Mouse (Mus musculus): Measurements from ENCODE around the gene Snrnp70. TPM values are rescaled to one million over a fixed set of nuclear protein-coding genes. Genes with fewer than 3 reads are reported as not detected.

Snrnp70 gene
- total and polyA plus RNA-seq, 2 experiments: 43.3 to 101 TPM

DNA sequence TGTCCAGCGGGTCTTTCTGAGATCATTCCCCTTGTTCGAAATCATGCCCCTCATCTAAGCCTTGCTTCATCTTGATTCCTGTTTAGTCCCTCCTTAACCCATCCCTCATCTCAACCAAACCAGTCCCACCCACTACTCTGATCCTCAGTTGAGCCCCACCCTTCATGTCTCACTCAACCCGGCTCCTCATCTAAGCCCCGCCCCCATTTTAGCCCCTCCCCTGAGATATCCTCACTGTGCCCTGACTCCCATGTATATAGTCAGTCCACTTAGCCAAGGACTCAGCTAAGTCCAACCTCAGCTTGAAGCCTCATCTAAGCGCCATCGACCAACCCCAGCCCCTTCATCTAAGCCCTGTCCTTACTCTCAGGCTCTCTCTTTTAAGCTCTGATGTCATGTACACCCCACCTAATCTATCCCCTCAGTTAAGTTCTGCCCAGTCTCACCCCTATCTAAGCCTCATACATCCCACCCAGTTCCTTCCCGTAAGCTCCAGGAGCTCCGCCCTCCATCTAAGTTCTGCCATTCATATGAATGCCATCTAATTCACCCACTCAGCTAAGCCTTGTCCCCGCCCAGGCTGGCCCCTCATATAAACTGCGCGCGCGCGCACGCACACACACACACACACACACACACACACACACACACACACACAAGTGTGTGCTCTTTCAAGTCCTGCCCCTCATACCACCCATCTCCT is 40.1 kb downstream of the Snrnp70 start:
- no peak for TF ChIP-seq POLR2A (IDR thresholded peaks at IDR 0.05; ENCODE audit: extremely low read depth, insufficient read depth, low read length)
- Histone ChIP-seq H3K4me1 (ENCODE audit: control insufficient read depth, insufficient read depth, low read length) (no peaks in the 10 kb centered on the region), H3K79me2 (ENCODE audit: control insufficient read depth, insufficient read depth, low read length) (no peaks in the 10 kb centered on the region), H3K27me3 (ENCODE audit: control insufficient read depth, insufficient read depth, low read length) (no peaks in the 10 kb centered on the region), H3K4me3 (ENCODE audit: insufficient read depth, low read depth, low read length) (no peak overlapping the region), H3K27ac (replicated peaks; ENCODE audit: insufficient read depth, low read depth, low read length) (no peak overlapping the region), H3K36me3 (ENCODE audit: control insufficient read depth, insufficient read depth, low read length) (no peaks in the 10 kb centered on the region), H3K9ac (ENCODE audit: low read depth, low read length) (no peak overlapping the region)
- WGBS: 64% methylated on average over 15 of the region's 15 CpGs
- no peak for DNase-seq (ENCODE audit: extremely low read depth, low read depth, low spot score)

DNA sequence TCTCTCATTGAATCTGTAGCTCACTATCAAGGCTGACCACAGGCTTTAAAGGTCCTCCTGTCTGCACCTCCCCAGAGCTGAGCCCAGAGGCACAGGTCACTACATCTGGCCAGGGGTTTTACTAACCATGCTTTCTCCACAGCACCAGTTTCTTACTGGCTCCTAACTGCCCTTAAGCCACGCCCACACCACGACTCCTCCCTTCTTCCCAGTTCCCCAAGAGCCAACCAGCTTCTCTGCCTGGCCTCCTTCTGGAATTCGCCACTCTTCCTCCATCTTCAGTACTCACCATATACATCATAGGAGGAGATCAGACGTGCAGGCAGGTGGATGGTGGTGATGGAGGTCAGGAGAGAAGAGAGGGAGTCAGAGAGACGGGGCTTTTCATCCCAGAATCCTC is 42.5 kb downstream of the Snrnp70 start:
- H3K9ac ChIP-seq (ENCODE audit: low read depth, low read length): no peak overlapping the region
- TF ChIP-seq POLR2A (IDR thresholded peaks at IDR 0.05; ENCODE audit: extremely low read depth, insufficient read depth, low read length) (no peak), CTCF (IDR thresholded peaks at IDR 0.05; ENCODE audit: low read depth, low read length) (no peak)

DNA sequence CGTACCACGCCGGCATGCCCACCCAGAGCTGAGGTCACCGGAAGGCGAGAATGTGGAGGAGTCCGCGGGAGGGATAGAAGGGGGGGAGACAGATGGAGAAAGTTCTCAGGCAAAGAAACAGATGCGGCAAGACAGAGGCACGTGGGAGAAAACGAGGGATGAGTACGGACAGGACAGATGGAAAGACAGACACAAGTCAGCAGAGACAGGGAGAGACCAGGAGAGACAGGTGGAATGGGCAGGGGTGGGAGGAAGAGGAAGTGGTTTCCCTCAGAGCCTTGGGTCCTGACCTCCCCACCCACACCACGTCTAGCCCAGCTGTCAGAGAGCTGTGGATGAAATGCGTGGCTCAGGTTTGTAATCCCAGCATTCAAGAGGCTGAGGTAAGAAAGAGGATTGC is 48.6 kb downstream of the Snrnp70 start:
- no peak for DNase-seq (ENCODE audit: extremely low read depth, low read depth, low spot score)
- TF ChIP-seq CTCF (IDR thresholded peaks at IDR 0.05; ENCODE audit: low read depth, low read length) (no peak), POLR2A (IDR thresholded peaks at IDR 0.05; ENCODE audit: extremely low read depth, insufficient read depth, low read length) (no peak)
- 75% methylated on average over 13 of the region's 13 CpGs for WGBS

More for the DNA sequence above, 42.5 kb downstream of the Snrnp70 start:
- H3K4me3 ChIP-seq (ENCODE audit: insufficient read depth, low read depth, low read length): no peak overlapping the region
- no peak overlapping the region for H3K27ac ChIP-seq (replicated peaks; ENCODE audit: insufficient read depth, low read depth, low read length)
- H3K79me2 ChIP-seq (ENCODE audit: control insufficient read depth, insufficient read depth, low read length): no peaks in the 10 kb centered on the region
- no peaks in the 10 kb centered on the region for H3K36me3 ChIP-seq (ENCODE audit: control insufficient read depth, insufficient read depth, low read length)
- H3K4me1 ChIP-seq (ENCODE audit: control insufficient read depth, insufficient read depth, low read length): no peaks in the 10 kb centered on the region
- 33% methylated on average over 5 of the region's 5 CpGs for WGBS
- no peak for DNase-seq (ENCODE audit: extremely low read depth, low read depth, low spot score)
- no peaks in the 10 kb centered on the region for H3K27me3 ChIP-seq (ENCODE audit: control insufficient read depth, insufficient read depth, low read length)

DNA sequence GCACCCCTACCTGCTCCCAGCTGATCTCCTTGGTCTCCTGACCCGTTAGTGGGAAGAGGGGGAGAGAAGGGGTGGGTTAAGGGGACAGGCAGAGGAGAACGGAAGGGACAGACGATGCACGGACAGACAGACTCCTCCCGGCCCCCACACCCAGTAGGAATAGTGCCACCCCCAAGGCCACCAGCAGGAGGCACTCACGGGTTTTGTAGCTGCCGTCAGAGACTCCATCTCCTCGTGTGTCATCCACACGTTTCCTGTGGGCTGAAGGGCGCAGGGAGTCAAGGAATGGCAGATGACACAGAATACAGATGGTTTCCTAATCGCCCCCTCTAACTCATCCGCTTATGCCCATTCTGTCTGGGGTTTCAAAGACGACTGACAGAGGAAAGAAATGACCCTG is 52.0 kb downstream of the Snrnp70 start:
- TF ChIP-seq CTCF (IDR thresholded peaks at IDR 0.05; ENCODE audit: low read depth, low read length): peak; percentile 30; the same call in 1 of the 2 replicates
- TF ChIP-seq POLR2A (IDR thresholded peaks at IDR 0.05; ENCODE audit: extremely low read depth, insufficient read depth, low read length): no peak
- Histone ChIP-seq H3K36me3 (ENCODE audit: control insufficient read depth, insufficient read depth, low read length) (no peaks in the 10 kb centered on the region), H3K4me3 (ENCODE audit: insufficient read depth, low read depth, low read length) (no peak overlapping the region)

More for the DNA sequence above, 48.6 kb downstream of the Snrnp70 start:
- Histone ChIP-seq H3K27me3 (ENCODE audit: control insufficient read depth, insufficient read depth, low read length) (no peaks in the 10 kb centered on the region), H3K79me2 (ENCODE audit: control insufficient read depth, insufficient read depth, low read length) (no peaks in the 10 kb centered on the region), H3K27ac (replicated peaks; ENCODE audit: insufficient read depth, low read depth, low read length) (no peak overlapping the region), H3K9ac (ENCODE audit: low read depth, low read length) (no peak overlapping the region), H3K4me3 (ENCODE audit: insufficient read depth, low read depth, low read length) (no peak overlapping the region), H3K4me1 (ENCODE audit: control insufficient read depth, insufficient read depth, low read length) (no peaks in the 10 kb centered on the region), H3K36me3 (ENCODE audit: control insufficient read depth, insufficient read depth, low read length) (no peaks in the 10 kb centered on the region)

DNA sequence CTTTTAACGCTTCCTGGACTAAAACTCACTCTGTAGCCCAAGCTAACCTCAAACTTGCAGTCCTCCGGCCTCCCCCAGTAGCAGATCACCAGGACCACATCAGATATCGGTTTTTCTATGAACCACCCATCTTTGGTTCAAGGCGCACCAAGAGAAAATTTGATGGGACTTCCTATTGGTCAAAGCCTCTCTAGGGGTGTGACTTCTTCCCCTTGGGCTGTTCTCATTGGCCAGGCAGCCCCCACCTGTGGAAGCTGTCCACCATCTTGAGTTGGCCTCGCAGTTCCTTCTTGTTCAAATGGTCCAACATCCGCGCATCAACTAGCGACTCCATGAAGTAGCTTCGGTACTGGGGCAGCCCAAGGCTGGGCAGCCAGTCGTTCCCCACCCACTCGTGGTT is 53.5 kb downstream of the Snrnp70 start:
- no peak for TF ChIP-seq POLR2A (IDR thresholded peaks at IDR 0.05; ENCODE audit: extremely low read depth, insufficient read depth, low read length)
- no peak for TF ChIP-seq CTCF (IDR thresholded peaks at IDR 0.05; ENCODE audit: low read depth, low read length)
- Histone ChIP-seq H3K4me1 (ENCODE audit: control insufficient read depth, insufficient read depth, low read length) (no peaks in the 10 kb centered on the region), H3K4me3 (ENCODE audit: insufficient read depth, low read depth, low read length) (no peak overlapping the region), H3K27me3 (ENCODE audit: control insufficient read depth, insufficient read depth, low read length) (peaks cover 10% of the 10 kb centered on the region; the same call in 1 of the 2 replicates), H3K79me2 (ENCODE audit: control insufficient read depth, insufficient read depth, low read length) (no peaks in the 10 kb centered on the region), H3K9ac (ENCODE audit: low read depth, low read length) (no peak overlapping the region), H3K27ac (replicated peaks; ENCODE audit: insufficient read depth, low read depth, low read length) (no peak overlapping the region), H3K36me3 (ENCODE audit: control insufficient read depth, insufficient read depth, low read length) (no peaks in the 10 kb centered on the region)
- 91% methylated on average over 11 of the region's 11 CpGs for WGBS
- no peak for DNase-seq (ENCODE audit: extremely low read depth, low read depth, low spot score)

More for the DNA sequence above, 52.0 kb downstream of the Snrnp70 start:
- WGBS: 28% methylated on average over 13 of the region's 13 CpGs
- Histone ChIP-seq H3K27ac (replicated peaks; ENCODE audit: insufficient read depth, low read depth, low read length) (no peak overlapping the region), H3K4me1 (ENCODE audit: control insufficient read depth, insufficient read depth, low read length) (no peaks in the 10 kb centered on the region), H3K9ac (ENCODE audit: low read depth, low read length) (no peak overlapping the region), H3K79me2 (ENCODE audit: control insufficient read depth, insufficient read depth, low read length) (no peaks in the 10 kb centered on the region), H3K27me3 (ENCODE audit: control insufficient read depth, insufficient read depth, low read length) (peaks cover 6% of the 10 kb centered on the region; the same call in 1 of the 2 replicates)
- no peak for DNase-seq (ENCODE audit: extremely low read depth, low read depth, low spot score)

DNA sequence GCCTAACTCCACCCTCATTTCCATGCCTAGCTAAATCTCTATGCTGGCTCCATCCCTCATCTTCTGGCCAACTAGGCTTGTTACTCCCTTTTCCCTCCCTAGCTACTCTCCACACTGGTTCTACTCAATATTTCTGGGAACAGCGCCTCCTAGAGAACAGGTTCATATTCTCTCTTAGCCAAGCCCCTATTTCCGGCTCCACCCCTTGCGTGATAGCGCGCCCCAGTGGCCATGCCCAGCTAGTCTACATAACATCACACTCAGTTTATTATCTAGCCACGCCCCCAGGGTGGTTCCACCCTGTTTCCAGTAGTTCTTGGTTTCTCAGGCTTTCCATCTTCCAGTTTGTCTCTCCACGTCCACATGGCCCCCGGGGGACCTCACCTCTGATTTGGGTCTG is 54.2 kb downstream of the Snrnp70 start:
- no peaks in the 10 kb centered on the region for H3K4me1 ChIP-seq (ENCODE audit: control insufficient read depth, insufficient read depth, low read length)
- no peak overlapping the region for H3K27ac ChIP-seq (replicated peaks; ENCODE audit: insufficient read depth, low read depth, low read length)
- peaks cover 10% of the 10 kb centered on the region; the same call in 1 of the 2 replicates for H3K27me3 ChIP-seq (ENCODE audit: control insufficient read depth, insufficient read depth, low read length)
- no peak overlapping the region for H3K4me3 ChIP-seq (ENCODE audit: insufficient read depth, low read depth, low read length)
- H3K79me2 ChIP-seq (ENCODE audit: control insufficient read depth, insufficient read depth, low read length): no peaks in the 10 kb centered on the region
- H3K36me3 ChIP-seq (ENCODE audit: control insufficient read depth, insufficient read depth, low read length): no peaks in the 10 kb centered on the region
- peak; percentile 30 for DNase-seq (ENCODE audit: extremely low read depth, low read depth, low spot score)
- no peak overlapping the region for H3K9ac ChIP-seq (ENCODE audit: low read depth, low read length)
- WGBS: 6% methylated on average over 8 of the region's 8 CpGs
- no peak for TF ChIP-seq POLR2A (IDR thresholded peaks at IDR 0.05; ENCODE audit: extremely low read depth, insufficient read depth, low read length)
- TF ChIP-seq CTCF (IDR thresholded peaks at IDR 0.05; ENCODE audit: low read depth, low read length): peak; percentile 63
